ENCODE assay signal across 12 mouse cellular contexts in genomic region chr9:21729264-21729663, GRCm38 (mm10). TPM values are rescaled to one million over a fixed set of nuclear protein-coding genes. Genes with fewer than 3 reads are reported as not detected.
DNase-seq lines count a peak whose midpoint lies in the region; ATAC-seq lines count a peak whose summit lies in the region.
"Had no signal": no experiment of that assay in that cellular context is flagged by ENCODE, and none has a peak within 500 bp of the region (broad histone marks: within the 10 kb centered on the region; RNA-seq: fewer than 3 reads in every experiment).

No protein-coding gene starts in this region.

- no peak overlapping the region; the same call in 1 of the 2 replicates for H3K27ac ChIP-seq in liver, embryonic 13.5 days
- H3K27ac ChIP-seq in liver, embryonic 11.5 days (ENCODE audit: low read depth, low read length) = no peak overlapping the region
- H3K27ac ChIP-seq: hindbrain, embryonic 15.5 days had no signal

- WGBS in liver, embryonic 13.5 days (ENCODE audit: insufficient replicate concordance) = 70% methylated on average over 7 of the region's 7 CpGs
- 69% methylated on average over 7 of the region's 7 CpGs for WGBS in liver, embryonic 11.5 days

- peaks cover 54% of the 10 kb centered on the region for H3K4me1 ChIP-seq in liver, embryonic 13.5 days (replicated peaks)
- peaks cover 33% of the 10 kb centered on the region for H3K4me1 ChIP-seq in liver, embryonic 11.5 days (replicated peaks; ENCODE audit: control insufficient read depth, insufficient read depth, low read length)
- peaks cover 76% of the 10 kb centered on the region for H3K4me1 ChIP-seq in megakaryocyte, embryonic 14.5 days

- peak overlapping the region; percentile 27; the same call in 1 of the 2 replicates for H3K9ac ChIP-seq in liver, embryonic 13.5 days
- H3K9ac ChIP-seq in liver, embryonic 11.5 days (ENCODE audit: low read depth, low read length) = no peak overlapping the region
- H3K9ac ChIP-seq: forebrain, postnatal 0 days; hindbrain, embryonic 15.5 days had no signal

- H3K4me2 ChIP-seq in liver, embryonic 13.5 days = no peak overlapping the region
- no peak overlapping the region for H3K4me2 ChIP-seq in liver, embryonic 11.5 days
- H3K4me2 ChIP-seq: hindbrain, embryonic 15.5 days had no signal

- no peaks in the 10 kb centered on the region for H3K9me3 ChIP-seq in liver, embryonic 13.5 days (replicated peaks)
- no peaks in the 10 kb centered on the region for H3K9me3 ChIP-seq in liver, embryonic 11.5 days (ENCODE audit: control insufficient read depth, low read length)
- no peaks in the 10 kb centered on the region for H3K9me3 ChIP-seq in megakaryocyte, embryonic 14.5 days
- H3K9me3 ChIP-seq: hindbrain, embryonic 15.5 days had no signal

- ATAC-seq in liver, embryonic 13.5 days (ENCODE audit: low read depth) = no peak
- no peak for ATAC-seq in liver, embryonic 11.5 days (replicated peaks; ENCODE audit: low FRiP score)
- ATAC-seq: forebrain, postnatal 0 days had no signal

- H3K36me3 ChIP-seq in liver, embryonic 13.5 days = peaks cover 74% of the 10 kb centered on the region
- peaks cover 43% of the 10 kb centered on the region for H3K36me3 ChIP-seq in liver, embryonic 11.5 days (ENCODE audit: control insufficient read depth, insufficient read depth, low read length)
- H3K36me3 ChIP-seq in megakaryocyte, embryonic 14.5 days (replicated peaks; ENCODE audit: low read length) = peaks cover 91% of the 10 kb centered on the region

- H3K4me3 ChIP-seq in liver, embryonic 13.5 days (replicated peaks) = no peak overlapping the region
- no peak overlapping the region for H3K4me3 ChIP-seq in liver, embryonic 11.5 days (ENCODE audit: low read depth, low read length)
- peak overlapping the region; percentile 68 for H3K4me3 ChIP-seq in megakaryocyte, embryonic 14.5 days (replicated peaks)
- H3K4me3 ChIP-seq: hindbrain, embryonic 15.5 days had no signal

- peak; percentile 82 to 90 for DNase-seq in adrenal gland, adult (ENCODE audit: inconsistent age in 2 of 2, low spot score in 1 of 2)
- no peak for DNase-seq in adrenal gland, adult 18-20 months (ENCODE audit: low spot score in 2 of 2)
- no peak for DNase-seq in liver, embryonic 13.5 days
- DNase-seq in liver, embryonic 11.5 days (ENCODE audit: low spot score) = no peak
- DNase-seq in NIH3T3 (ENCODE audit: low read depth) = peak; percentile 78
- DNase-seq in lung, postnatal 4 days = no peak
- no peak for DNase-seq in retina, postnatal 1 day
- DNase-seq: cerebellum, adult 11-12 months; forebrain, postnatal 0 days; right cerebral cortex, postnatal 25 days had no signal

- H3K27me3 ChIP-seq in liver, embryonic 13.5 days = no peaks in the 10 kb centered on the region
- no peaks in the 10 kb centered on the region for H3K27me3 ChIP-seq in liver, embryonic 11.5 days (replicated peaks; ENCODE audit: control insufficient read depth, insufficient read depth, low read length)
- no peaks in the 10 kb centered on the region for H3K27me3 ChIP-seq in megakaryocyte, embryonic 14.5 days (replicated peaks)
- H3K27me3 ChIP-seq: hindbrain, embryonic 15.5 days had no signal

RNA-seq across cellular contexts. Expression of gene Ldlr, which starts 6.0 kb away (rescaled TPM):
- total RNA-seq in adrenal gland, adult 18-20 months (2021) = 100 to 1,000 TPM; 135 to 173 TPM
- 18.6 and 22.5 TPM in 2 replicates for polyA plus RNA-seq in liver, embryonic 13.5 days (2015; fragmentation: Nextera tagmentation; extraction: Ambion mirVana)
- polyA plus RNA-seq in liver, embryonic 11.5 days (2014; fragmentation: Nextera tagmentation; extraction: Ambion mirVana) = 18.8 and 23.9 TPM in 2 replicates
- polyA plus RNA-seq in megakaryocyte, embryonic 14.5 days (2012; ENCODE audit: insufficient read depth, low replicate concordance) = 26.9 and 39.5 TPM in 2 replicates

RNA-seq across cellular contexts. Expression of gene Spc24, which starts 30.8 kb away (rescaled TPM):
- total RNA-seq in adrenal gland, adult 18-20 months (2021) = 1 to 10 TPM in 1 of 2 experiments, under 1 TPM in 1; 0.56 to 1.1 TPM
- polyA plus RNA-seq in liver, embryonic 13.5 days (2015; fragmentation: Nextera tagmentation; extraction: Ambion mirVana) = 86.3 and 91.5 TPM in 2 replicates
- 151 and 170 TPM in 2 replicates for polyA plus RNA-seq in liver, embryonic 11.5 days (2014; fragmentation: Nextera tagmentation; extraction: Ambion mirVana)
- polyA plus RNA-seq in megakaryocyte, embryonic 14.5 days (2012; ENCODE audit: insufficient read depth, low replicate concordance) = 19.2 and 58.4 TPM in 2 replicates

Comparison
In these comparisons a context has a peak if more than half of its experiments do, and no peak if none do; other contexts are left out.
1. DNase-seq: peak in adrenal gland, adult (2 of 2) and NIH3T3 (single experiment); none in adrenal gland, adult 18-20 months (0 of 2), liver, embryonic 13.5 days (single experiment), liver, embryonic 11.5 days (single experiment), lung, postnatal 4 days (0 of 2) and retina, postnatal 1 day (single experiment).